Mouse (Mus musculus) v-Abl transformed pro-B cells (cell line): ENCODE data around the gene Ppm1h.
"Not testable (repeated sequence)": the region's sequence is repeated elsewhere in the genome, so short reads cannot be mapped to it uniquely, and the experiment has no call there.

ENCODE experiments used
- in situ Hi-C, 2 experiments: fragments of 400-800 bp; cut with MboI; formaldehyde crosslinking; loops; one replicate each; pipeline ENCODE4 v1.15.1; 2025; ENCODE audit not compliant: unreplicated experiment in 2 of 2

Ppm1h gene

DNA sequence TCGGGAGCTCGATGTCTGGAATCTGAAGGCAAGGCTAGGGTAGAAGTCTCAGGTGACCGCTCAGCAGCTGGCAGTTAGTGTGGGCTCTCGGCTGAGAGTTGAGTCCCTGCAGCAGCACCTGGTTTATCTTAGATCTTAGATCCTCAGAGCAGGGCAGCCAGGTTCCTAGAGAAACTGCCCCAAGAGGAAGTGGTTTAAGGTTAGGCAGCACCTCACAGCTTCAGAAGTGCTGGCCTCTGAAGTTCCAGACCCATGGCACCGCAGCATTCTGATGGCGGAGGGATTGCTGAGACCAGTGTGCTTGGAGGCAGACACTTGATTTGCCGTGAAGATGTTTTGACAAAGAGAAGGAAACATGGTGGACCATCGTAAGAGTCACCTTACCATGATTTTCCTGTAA is 237.3 kb downstream of the Ppm1h start:
- in situ Hi-C loops: no loop called here

DNA sequence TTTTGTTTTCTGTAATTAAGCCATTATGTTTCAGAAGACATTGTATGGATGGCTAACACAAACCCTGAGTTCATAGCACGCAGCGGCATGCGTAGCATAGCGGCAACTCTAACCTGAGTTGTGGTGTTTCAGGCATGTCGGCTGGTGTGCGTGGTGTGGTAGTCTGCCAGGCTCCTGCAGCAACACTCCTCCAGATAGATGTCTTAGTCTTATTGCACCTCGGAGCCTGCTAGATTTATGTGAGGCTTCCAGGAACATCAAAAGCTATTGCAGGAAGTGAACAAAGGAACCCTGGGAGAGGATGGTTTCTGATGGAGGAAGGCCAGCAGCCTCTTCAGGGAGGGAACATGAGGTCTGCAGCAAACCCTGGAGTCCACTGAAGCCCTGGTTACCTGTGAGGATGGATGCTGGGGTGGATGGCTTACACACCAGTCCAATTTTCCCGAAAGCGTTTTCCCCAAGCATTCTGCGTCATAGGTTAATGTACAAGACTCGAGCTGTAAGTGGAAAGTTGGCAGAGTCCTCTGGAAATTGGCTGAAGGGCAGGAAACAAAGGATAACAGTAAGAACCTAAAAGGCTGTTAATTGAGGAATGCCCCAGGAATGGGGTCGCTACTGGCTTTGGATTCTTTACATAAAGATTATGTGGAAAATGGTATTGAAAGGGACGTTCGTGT is 239.2 kb downstream of the Ppm1h start:
- in situ Hi-C loops: no loop called here

DNA sequence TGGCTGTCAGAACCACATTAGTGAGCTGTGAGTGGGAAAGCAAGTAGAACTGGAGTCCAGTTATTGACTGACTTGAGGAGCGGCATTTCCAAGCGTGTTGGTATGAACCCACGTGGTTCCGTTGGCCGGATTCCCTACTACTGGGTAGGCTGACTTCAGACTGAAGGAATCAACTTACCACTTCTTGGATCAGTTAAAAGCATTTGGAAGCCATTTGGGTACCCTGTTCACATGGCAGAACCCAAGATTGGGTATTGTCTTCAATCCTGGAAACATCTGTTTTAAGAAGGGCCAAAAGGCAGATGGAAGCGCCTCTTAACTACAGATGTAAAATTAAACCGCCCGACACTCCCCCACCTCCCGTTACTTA is 239.7 kb downstream of the Ppm1h start:
- in situ Hi-C loops: no loop called here

DNA sequence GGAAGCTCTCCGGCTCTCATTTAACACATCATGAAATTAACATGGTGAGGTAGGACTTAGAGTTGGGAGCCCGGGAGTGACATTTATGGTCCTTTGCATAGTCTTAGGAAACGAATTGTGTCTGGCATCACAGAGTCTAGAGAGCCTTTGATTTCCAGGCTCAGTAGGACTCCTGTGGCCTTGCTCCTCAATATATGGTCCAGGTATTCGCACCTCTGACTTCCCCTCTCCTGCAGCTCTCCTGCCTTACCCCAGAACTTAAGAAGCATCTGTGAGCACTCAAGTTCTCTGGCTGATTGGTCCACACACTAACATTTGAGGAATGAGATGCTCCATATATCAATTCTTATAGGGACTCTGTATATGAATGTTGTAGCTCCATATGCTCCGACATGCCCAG is 240.2 kb downstream of the Ppm1h start:
- in situ Hi-C loops: no loop called here

DNA sequence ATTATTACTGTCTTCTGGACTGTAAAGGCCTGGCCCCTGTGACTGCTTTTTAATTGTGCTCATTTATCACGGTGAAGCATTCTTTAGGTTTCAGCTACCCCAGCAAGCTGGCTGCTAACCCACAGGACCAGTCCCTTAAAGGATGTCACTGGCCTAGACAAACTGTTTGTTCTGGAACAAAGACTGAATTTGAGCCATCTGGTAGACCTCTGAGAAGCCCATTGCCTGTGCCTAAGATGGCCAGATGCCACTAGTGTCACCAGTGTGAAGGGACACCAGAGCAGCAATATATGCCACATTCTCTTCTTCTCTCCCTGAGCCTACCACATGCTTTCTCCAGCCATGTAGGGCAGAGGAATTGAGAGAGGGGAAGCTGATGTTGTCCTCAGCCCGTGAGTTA is 240.9 kb downstream of the Ppm1h start:
- in situ Hi-C loops: no loop called here

DNA sequence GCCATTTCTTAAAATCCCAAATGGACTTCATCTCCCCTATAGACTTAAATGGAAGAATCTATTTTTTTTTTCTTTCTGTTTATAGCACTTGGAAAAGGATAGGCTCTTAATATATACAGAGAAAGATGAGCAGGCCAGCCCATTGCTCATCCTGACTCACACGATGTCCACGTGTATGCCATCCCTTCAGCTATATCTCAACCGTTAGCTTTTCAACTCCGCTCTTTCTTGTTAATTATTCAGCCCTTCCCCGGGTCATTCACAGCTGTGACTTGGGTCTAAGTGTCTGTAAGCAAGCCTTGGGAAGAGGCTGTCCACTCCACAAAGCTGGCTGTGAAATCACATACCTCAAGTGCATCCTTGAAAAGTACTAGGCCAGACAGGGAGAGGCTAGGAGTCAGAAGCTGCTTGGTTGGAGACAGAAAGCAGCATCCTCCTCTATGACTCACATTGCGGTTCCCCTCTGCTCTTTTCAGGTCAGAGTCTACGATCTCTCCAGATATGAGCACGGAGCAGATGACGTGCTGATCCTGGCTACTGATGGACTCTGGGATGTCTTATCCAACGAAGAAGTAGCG is 241.7 kb downstream of the Ppm1h start:
- in situ Hi-C loops: no loop called here

DNA sequence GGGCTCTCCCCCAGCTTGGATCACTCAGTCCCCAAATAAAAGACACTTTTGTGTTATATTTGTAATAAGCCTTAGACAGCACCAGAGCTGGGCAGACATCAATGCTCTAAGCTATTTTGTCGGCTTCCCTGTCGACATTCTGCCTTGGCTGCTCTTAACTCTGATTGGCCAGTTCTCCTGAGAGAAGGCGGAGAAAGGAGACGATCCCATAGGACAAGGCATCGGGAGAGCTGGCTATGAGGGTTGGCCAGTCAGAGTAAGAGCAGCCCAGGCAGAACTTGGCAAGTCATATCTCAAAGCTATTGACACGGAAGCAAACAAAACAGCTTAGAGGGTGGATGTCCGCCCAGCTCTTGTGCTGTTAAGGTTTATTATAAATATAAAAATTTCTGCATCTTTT is 243.7 kb downstream of the Ppm1h start:
- in situ Hi-C loops: no loop called here

DNA sequence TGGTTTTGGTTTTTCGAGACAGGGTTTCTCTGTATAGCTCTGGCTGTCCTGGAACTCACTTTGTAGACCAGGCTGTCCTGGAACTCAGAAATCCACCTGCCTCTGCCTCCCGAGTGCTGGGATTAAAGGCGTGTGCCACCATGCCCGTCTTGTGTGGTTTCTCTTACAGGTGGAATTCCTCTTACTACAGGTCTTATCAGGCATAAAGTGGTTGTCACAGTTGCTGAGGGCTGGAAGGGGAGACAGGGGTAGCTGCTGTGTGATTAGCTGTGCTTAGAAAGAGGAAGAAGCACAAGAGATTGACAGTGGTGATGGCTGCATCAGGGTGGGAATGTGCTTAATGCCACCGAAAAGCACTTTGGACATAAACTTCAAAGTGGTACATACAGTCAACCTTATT is 246.0 kb downstream of the Ppm1h start:
- in situ Hi-C loops: not testable (repeated sequence)

DNA sequence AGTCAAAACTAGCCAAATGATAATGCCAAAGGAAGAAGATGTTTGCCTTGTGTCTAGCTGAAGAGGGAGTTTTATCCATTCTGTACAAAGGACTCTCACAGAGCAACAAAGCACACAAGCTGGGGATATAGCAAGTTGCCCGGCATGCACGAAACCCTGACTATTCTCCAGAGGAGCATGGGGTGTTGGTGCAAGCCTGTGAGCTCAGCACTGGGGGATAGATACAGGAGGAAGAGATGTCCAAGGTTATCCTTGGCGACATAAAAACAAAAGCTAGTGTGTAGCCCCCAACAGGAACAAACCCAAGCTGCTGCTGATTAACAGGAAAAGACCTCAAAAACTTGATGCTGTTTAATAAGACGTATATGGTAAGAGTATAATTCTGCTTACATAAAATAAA is 247.7 kb downstream of the Ppm1h start:
- in situ Hi-C loops: no loop called here

DNA sequence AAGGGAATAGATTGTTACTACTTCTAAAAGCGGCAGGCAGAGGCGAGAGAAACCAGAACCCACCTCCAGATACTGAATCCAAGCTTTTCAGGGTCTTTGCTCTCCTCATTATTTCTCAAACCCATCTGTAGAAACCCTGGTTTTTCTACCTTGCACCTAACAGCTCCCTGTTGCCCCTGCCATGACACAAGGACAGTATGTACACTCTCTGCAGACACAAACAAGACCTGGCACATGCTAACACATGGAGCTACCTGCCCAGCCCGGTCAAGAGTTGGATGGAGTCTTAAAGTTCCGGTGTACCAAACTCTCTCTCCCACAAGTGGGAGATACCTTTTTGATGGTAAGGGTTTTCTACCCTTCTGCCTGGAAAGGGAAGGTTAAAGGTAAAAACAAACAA is 252.0 kb downstream of the Ppm1h start:
- in situ Hi-C loops: no loop called here

DNA sequence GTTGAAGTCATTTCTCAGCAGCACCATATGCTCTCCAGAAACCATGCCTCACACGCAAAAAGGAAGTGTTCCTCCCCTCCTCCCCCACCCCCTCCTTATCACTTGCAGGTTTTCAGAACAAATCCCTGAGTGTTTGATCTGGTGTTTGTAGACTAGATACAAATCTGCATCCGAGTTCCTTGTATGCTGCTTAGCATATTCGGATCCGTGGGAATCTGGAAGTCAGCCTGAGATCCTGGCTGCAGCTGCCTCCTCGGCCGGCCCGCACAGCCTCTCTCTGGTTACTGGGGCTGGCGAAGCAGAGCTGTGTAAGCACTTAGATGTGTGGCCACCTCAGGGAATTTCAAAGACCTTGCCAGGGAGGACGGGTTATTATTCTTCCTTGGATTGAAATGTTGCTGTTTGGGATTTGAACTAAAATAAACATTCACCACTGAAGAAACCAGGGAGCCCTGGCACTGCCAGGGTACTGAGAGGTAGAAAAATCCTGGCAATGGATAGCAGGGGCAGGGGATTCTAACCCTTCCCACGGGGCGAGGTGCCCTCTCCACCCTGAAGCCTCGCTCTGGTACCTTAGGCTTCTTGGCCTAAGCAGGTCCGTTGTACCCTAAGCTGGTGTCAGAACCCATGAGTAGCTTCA is 252.8 kb downstream of the Ppm1h start:
- in situ Hi-C loops: no loop called here

DNA sequence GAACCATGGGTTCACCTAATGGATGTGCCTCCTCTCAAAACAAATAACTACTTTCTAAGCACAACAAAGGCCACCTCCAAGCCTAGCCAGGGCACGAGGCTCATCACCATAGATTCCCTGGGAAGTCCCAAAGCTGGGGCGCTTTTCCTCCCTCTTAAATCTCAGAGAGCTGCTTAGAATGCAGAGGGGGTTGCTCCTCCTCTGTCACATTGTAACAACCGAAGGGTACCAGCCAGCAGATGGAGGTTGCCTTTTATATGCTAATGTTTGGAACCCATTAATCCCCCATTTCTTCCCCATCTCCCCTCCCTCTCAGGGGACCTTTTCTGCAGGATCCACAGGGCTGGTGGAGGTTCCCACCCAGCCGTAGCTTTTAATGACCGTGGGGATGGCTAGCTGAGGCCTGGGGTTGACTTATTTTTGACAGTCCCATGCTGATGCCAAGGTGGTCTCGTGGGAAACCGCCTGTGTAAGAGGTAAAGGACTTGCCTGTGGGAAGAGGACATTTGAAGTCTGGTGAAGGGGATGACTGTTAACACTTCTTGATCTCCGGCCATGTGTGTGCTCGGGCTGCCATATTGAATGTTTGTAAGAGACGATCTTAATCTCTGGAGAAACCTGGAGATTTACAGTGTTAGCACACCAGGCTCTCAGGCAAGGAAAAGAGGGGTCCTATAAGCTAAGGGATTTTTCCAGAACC is 253.4 kb downstream of the Ppm1h start:
- in situ Hi-C loops: no loop called here

DNA sequence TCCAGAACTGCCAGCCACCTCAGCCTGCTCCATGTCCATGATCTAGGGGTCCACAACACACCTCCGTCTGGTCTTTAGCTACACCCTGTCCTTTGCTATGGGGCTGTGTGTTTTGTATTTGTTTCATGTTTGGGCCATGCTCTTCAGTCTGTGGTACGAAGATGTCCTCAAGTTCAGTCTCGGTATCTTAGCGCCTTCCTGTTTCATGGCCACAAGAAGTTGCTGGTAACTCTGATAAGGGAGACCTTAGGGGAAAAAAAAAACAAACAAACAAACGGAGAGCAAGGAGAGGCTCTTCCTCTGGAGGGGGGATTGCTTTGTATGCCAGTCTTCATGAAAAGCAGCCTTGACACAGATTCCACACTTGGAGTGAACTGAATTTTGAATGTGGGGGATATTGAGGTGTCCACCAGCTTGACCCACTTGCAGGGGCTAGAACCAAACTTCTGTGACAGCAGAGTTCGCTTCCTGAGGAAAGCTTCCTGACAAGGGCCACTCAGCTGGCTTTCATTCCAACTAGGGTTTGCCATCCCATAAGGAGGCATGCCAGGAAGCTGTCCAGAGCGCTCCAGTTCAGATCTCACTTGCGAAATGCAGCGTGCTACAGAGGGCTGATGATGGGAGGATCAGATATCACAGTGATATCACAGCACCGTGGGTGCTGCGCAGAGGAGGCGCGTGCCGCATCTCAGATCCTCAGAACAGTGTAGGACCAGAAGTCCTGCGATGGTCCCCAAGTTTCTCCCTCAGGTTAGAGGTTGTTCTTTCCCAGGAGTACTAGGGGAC is 254.7 kb downstream of the Ppm1h start:
- in situ Hi-C loops: no loop called here

DNA sequence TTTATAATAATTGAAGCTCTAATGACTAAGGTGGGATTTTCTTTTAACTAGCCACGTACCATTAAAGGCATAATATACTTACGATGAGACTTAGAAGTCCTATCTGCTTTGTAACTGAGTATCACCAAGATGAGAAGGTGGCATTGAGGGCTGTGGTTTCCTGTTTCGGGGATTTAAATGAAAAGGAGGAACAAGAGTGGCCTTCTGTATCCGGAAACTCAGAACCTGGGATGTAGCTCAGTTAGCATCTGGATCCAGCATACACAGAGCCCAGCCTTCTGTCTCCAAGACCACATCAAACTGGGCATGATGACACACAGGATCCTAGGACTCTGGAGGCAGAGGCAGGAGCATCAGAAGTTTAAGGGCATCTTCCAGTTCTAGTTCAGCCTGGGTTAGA is 256.8 kb downstream of the Ppm1h start:
- in situ Hi-C loops: not testable (repeated sequence)

DNA sequence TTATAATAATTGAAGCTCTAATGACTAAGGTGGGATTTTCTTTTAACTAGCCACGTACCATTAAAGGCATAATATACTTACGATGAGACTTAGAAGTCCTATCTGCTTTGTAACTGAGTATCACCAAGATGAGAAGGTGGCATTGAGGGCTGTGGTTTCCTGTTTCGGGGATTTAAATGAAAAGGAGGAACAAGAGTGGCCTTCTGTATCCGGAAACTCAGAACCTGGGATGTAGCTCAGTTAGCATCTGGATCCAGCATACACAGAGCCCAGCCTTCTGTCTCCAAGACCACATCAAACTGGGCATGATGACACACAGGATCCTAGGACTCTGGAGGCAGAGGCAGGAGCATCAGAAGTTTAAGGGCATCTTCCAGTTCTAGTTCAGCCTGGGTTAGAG is 258.8 kb downstream of the Ppm1h start:
- in situ Hi-C loops: not testable (repeated sequence)

DNA sequence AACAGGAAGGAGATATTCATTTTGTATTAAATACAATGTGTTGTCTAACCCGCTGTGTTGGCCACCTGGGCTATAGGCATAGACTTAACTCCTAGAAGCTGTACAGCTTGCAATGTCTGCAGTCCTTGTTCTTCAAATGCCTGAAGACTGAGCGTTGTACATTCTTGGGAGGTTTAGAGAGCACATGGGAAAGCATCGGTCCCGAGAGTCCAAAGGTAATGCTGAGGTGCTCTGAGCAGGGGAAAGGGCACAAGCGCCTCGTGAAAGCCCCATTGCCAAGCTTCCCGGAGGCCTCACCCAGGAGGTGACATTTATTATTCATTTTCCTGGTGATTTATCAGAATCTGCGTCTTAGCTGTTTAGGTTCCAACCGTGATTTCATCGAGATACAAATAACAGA is 261.0 kb downstream of the Ppm1h start:
- in situ Hi-C loops: no loop called here

DNA sequence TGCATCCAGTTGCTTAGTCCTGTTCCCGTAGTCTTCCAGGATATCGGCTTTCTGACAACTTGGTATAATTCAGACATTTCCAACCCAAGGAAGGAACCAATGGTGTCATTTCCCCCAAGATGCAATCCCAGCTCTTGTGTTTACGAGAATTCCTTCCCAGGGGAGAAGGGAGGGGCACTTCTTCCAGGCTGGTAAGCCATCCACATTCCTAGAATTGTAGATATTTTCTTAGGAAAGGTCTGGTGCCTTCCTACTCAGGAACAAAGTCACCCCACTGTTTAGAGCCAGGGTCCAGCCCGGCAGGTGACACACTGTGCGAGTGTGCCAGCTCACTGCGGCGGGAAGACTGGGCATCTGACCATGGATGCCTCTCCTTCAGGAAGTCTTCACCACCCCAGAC is 264.2 kb downstream of the Ppm1h start:
- in situ Hi-C loops: no loop called here

DNA sequence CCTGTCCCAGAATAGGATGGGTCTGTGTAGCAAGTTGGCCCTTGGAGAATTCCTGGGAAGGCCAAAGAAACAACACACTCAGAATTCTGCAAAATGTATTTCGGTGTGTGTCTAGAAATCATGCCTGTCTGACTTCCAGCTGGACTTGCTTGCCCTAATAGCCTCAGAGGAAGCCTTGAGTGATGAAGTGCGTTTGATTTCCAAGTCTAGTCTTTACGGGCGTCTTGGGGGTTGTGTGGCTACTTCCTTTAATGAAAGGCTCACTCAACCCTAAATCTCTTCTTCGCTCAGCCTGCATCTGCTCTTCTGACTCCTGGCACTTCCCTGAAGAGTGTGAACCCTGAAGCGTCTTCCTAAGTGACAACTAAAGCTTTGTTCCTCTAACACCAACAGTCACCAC is 265.3 kb downstream of the Ppm1h start:
- in situ Hi-C loops: no loop called here

DNA sequence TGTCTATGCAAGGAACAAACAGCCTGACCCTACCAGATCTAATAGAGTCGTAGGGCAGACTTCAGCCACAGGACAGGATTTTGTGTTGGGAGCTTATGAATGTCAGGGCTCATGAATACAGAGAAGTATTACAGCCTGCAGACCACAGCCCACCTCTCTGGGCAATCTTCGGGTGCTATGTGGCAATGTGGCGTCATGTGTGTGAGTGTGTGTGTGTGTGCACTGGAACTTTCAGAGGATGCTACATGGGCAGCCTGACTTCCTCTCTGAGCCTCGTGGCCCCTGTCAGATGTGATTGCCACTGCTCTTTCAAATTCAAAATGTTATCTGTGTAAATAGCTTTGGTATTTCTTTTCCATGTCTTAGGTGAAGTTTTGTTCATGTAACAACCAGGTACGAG is 266.3 kb downstream of the Ppm1h start:
- in situ Hi-C loops: no loop called here

DNA sequence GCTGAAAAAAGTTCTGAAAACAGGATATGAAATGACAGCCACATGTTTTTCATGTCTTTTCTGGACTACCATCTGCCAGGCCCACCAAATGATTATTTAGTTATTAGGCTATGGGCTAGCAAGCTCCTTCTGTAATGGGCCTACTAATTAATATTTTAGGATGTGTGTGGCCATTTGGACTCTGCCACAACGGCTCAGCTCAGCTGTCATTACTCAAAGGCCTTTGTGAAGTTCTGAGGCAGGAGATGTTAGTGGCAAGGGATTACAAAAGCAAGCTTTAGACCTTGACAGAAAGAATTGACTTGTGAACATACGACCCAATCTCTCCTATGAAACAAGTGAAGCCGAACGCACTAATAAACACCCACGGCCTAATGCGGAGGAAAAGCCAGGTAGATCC is 272.4 kb downstream of the Ppm1h start:
- in situ Hi-C loops: no loop called here

DNA sequence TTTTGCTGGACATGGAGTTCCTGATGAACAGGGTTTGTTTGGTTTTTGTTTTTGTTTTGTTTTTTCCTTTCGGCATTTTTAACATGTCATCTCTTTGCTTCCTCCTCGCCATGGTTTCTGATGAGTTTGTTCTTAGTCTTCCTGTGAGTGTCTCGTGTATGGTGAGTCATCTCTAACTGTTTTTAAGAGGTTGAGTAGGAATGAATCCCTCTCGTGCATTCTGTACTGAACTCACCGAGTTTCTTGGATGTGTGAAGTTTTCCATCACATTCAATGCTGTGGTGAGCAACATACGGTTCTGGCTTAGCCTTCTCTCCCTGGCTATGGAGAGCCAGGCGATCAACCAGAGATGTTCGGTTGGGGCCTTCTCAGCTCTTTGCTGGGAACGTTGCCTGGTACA is 275.0 kb downstream of the Ppm1h start:
- in situ Hi-C loops: no loop called here
